In genomic region chr10:122447275-122447674, GRCm38 (mm10) we compare ENCODE assay signal across 9 mouse cellular contexts. TPM values are rescaled to one million over a fixed set of nuclear protein-coding genes. Genes with fewer than 3 reads are reported as not detected.
DNase-seq lines count a peak whose midpoint lies in the region; ATAC-seq and TF ChIP-seq lines count a peak whose summit lies in the region.
"Had no signal": no experiment of that assay in that cellular context is flagged by ENCODE, and none has a peak within 500 bp of the region (broad histone marks: within the 10 kb centered on the region; RNA-seq: fewer than 3 reads in every experiment).

No protein-coding gene starts in this region.

- peak; percentile 64 for TF ChIP-seq CTCF in heart, adult 2 months (IDR thresholded peaks at IDR 0.05)
- peak; percentile 45 for TF ChIP-seq CTCF in bone marrow macrophage, adult 2 months (IDR thresholded peaks at IDR 0.05; ENCODE audit: low read depth, low read length)

- DNase-seq in heart, adult 2 months: peak; percentile 54 to 72
- DNase-seq in kidney, adult 18-20 months: peak; percentile 73
- DNase-seq in limb, embryonic 11.5 days (ENCODE audit: low spot score): peak; percentile 84
- peak; percentile 79 for DNase-seq in naive thymus-derived CD4-positive, alpha-beta T cell, adult 2 months (ENCODE audit: low read depth)
- peak; percentile 92 for DNase-seq in testis, postnatal 10 days (ENCODE audit: low spot score)

- H3K4me2 ChIP-seq in heart, embryonic 11.5 days: no peak overlapping the region
- H3K4me2 ChIP-seq in forebrain, embryonic 12.5 days: no peak overlapping the region
- no peak overlapping the region for H3K4me2 ChIP-seq in limb, embryonic 11.5 days (ENCODE audit: low read depth, severe bottlenecking)

- TF ChIP-seq POLR2A in heart, adult 2 months (IDR thresholded peaks at IDR 0.05; ENCODE audit: insufficient read depth, low read depth, low read length): no peak
- TF ChIP-seq POLR2A in bone marrow macrophage, adult 2 months (IDR thresholded peaks at IDR 0.05; ENCODE audit: borderline replicate concordance, low read depth, low read length): no peak

- H3K4me3 ChIP-seq in heart, adult 2 months: no peak overlapping the region
- H3K4me3 ChIP-seq in heart, embryonic 11.5 days (ENCODE audit: low read depth, low read length): no peak overlapping the region
- H3K4me3 ChIP-seq in bone marrow macrophage, adult 2 months (ENCODE audit: insufficient read depth, low read length): no peak overlapping the region
- H3K4me3 ChIP-seq in forebrain, embryonic 12.5 days (replicated peaks): no peak overlapping the region
- no peak overlapping the region for H3K4me3 ChIP-seq in limb, embryonic 11.5 days (ENCODE audit: low read depth, low read length)
- H3K4me3 ChIP-seq: megakaryocyte, embryonic 14.5 days had no signal

- H3K4me1 ChIP-seq in heart, adult 2 months (ENCODE audit: control insufficient read depth, insufficient read depth, low read length): no peaks in the 10 kb centered on the region; the same call in 1 of the 2 replicates
- peaks cover 7% of the 10 kb centered on the region; the same call in 1 of the 2 replicates for H3K4me1 ChIP-seq in heart, embryonic 11.5 days (ENCODE audit: control insufficient read depth, insufficient read depth, low read length)
- no peaks in the 10 kb centered on the region for H3K4me1 ChIP-seq in bone marrow macrophage, adult 2 months (ENCODE audit: control insufficient read depth, insufficient read depth, low read length)
- H3K4me1 ChIP-seq in forebrain, embryonic 12.5 days: peaks cover 21% of the 10 kb centered on the region
- H3K4me1 ChIP-seq in limb, embryonic 11.5 days (ENCODE audit: control insufficient read depth, insufficient read depth, low read length): no peaks in the 10 kb centered on the region; the same call in 1 of the 2 replicates

- H3K36me3 ChIP-seq in heart, adult 2 months (ENCODE audit: control insufficient read depth, insufficient read depth, low read length): no peaks in the 10 kb centered on the region
- H3K36me3 ChIP-seq in heart, embryonic 11.5 days (ENCODE audit: control insufficient read depth, insufficient read depth, low read length): no peaks in the 10 kb centered on the region
- H3K36me3 ChIP-seq in forebrain, embryonic 12.5 days (replicated peaks): no peaks in the 10 kb centered on the region
- no peaks in the 10 kb centered on the region for H3K36me3 ChIP-seq in limb, embryonic 11.5 days (ENCODE audit: control insufficient read depth, insufficient read depth, low read length)

- intact Hi-C loops in heart, adult 2 months (cut with DNase I): loop anchor here (5.0 to 10.0 kb wide), 4 partner anchors 80 to 340 kb away; no protein-coding TSS in a partner anchor

- no peak overlapping the region for H3K9ac ChIP-seq in heart, adult 2 months (ENCODE audit: low read depth, low read length)
- H3K9ac ChIP-seq in heart, embryonic 11.5 days (ENCODE audit: low read depth, low read length): no peak overlapping the region
- H3K9ac ChIP-seq in forebrain, embryonic 12.5 days: no peak overlapping the region
- H3K9ac ChIP-seq in limb, embryonic 11.5 days (ENCODE audit: low read length): no peak overlapping the region

- H3K27me3 ChIP-seq in heart, adult 2 months (ENCODE audit: control insufficient read depth, insufficient read depth, low read length): peaks cover 13% of the 10 kb centered on the region
- H3K27me3 ChIP-seq in heart, embryonic 11.5 days (ENCODE audit: control insufficient read depth, insufficient read depth, low read length): peaks cover 30% of the 10 kb centered on the region
- peaks cover 30% of the 10 kb centered on the region for H3K27me3 ChIP-seq in forebrain, embryonic 12.5 days
- H3K27me3 ChIP-seq in limb, embryonic 11.5 days (ENCODE audit: control insufficient read depth, insufficient read depth, low read length): peaks cover 29% of the 10 kb centered on the region

- no peak overlapping the region for H3K27ac ChIP-seq in heart, adult 2 months
- H3K27ac ChIP-seq in heart, embryonic 11.5 days (ENCODE audit: low read depth, low read length): no peak overlapping the region
- H3K27ac ChIP-seq in bone marrow macrophage, adult 2 months (ENCODE audit: insufficient read depth, low read depth, low read length): no peak overlapping the region
- no peak overlapping the region for H3K27ac ChIP-seq in forebrain, embryonic 12.5 days
- no peak overlapping the region for H3K27ac ChIP-seq in limb, embryonic 11.5 days (replicated peaks; ENCODE audit: low read depth, low read length)

- ATAC-seq in heart, embryonic 11.5 days (replicated peaks; ENCODE audit: insufficient number of reproducible peaks, low FRiP score, low TSS enrichment): no peak
- ATAC-seq in forebrain, embryonic 12.5 days (ENCODE audit: low FRiP score): peak; percentile 62; the same call in 1 of the 2 replicates
- no peak for ATAC-seq in limb, embryonic 11.5 days (ENCODE audit: insufficient number of reproducible peaks, low FRiP score, low TSS enrichment, low read depth)

- no peaks in the 10 kb centered on the region for H3K9me3 ChIP-seq in heart, embryonic 11.5 days (replicated peaks; ENCODE audit: control insufficient read depth, low read length)
- no peaks in the 10 kb centered on the region for H3K9me3 ChIP-seq in forebrain, embryonic 12.5 days
- no peaks in the 10 kb centered on the region for H3K9me3 ChIP-seq in limb, embryonic 11.5 days (ENCODE audit: control insufficient read depth, low read length)

- H3K79me2 ChIP-seq in heart, adult 2 months (replicated peaks; ENCODE audit: control insufficient read depth, insufficient read depth, low read length): no peaks in the 10 kb centered on the region

- 21% methylated on average over 10 of the region's 10 CpGs for WGBS in heart, adult 2 months
- WGBS in heart, embryonic 11.5 days (ENCODE audit: insufficient replicate concordance): 42% methylated on average over 5 of the region's 10 CpGs
- 27% methylated on average over 8 of the region's 10 CpGs for WGBS in forebrain, embryonic 12.5 days
- WGBS in limb, embryonic 11.5 days: 36% methylated on average over 5 of the region's 10 CpGs

- no peak for TF ChIP-seq EP300 in heart, adult 2 months (IDR thresholded peaks at IDR 0.05; ENCODE audit: insufficient read depth, low read depth, low read length)

RNA-seq across cellular contexts. Expression of gene Avpr1a, which starts 1.0 kb away (rescaled TPM):
- total RNA-seq in heart, adult 2 months (2021): 1 to 10 TPM; 1.4 to 2.2 TPM
- 0.90 and 0.97 TPM in 2 replicates for polyA plus RNA-seq in heart, adult 2 months (2012; rRNA removed)
- polyA plus RNA-seq in heart, embryonic 11.5 days (2014; fragmentation: Nextera tagmentation; extraction: Ambion mirVana): 0.17 TPM in 1 of 2 replicates, not detected in the other
- polyA plus RNA-seq in bone marrow macrophage, adult 2 months (2012; ENCODE audit: insufficient read depth, insufficient read length, missing spikeins): 0.27 TPM in 1 of 2 replicates, not detected in the other
- polyA plus RNA-seq in forebrain, embryonic 12.5 days (2016; fragmentation: Nextera tagmentation; extraction: Ambion mirVana): 0.23 and 0.31 TPM in 2 replicates
- 0.47 and 0.49 TPM in 2 replicates for polyA plus RNA-seq in limb, embryonic 11.5 days (2014; fragmentation: Nextera tagmentation; extraction: Ambion mirVana)
